Mouse (Mus musculus): Measurements from ENCODE around the gene Hoxa7. TPM values are rescaled to one million over a fixed set of nuclear protein-coding genes. Genes with fewer than 3 reads are reported as not detected.

Hoxa7 gene
- polyA plus RNA-seq, 1 experiment from 2014 or later = 0.28 TPM

GRCm38 (mm10) chr6:52196811-52197210, 24.8 kb downstream of the Hoxa7 start:
- Histone ChIP-seq H3K9me3 (ENCODE audit: control insufficient read depth, low read length) (no peaks in the 10 kb centered on the region), H3K27me3 (ENCODE audit: control insufficient read depth, insufficient read depth, low read length) (peaks cover 99% of the 10 kb centered on the region), H3K4me3 (ENCODE audit: control insufficient read depth in 1 of 2, insufficient read depth in 1 of 2, low read depth in 1 of 2, low read length in 2 of 2) (no peak overlapping the region), H3K36me3 (ENCODE audit: control insufficient read depth, insufficient read depth, low read length) (no peaks in the 10 kb centered on the region), H3K4me2 (ENCODE audit: low read length) (no peak overlapping the region), H3K27ac (replicated peaks in 1 of 2; ENCODE audit: control insufficient read depth in 1 of 2, insufficient read depth in 1 of 2, low read depth in 2 of 2, low read length in 2 of 2) (no peak overlapping the region), H3K4me1 (ENCODE audit: control insufficient read depth in 2 of 2, insufficient read depth in 2 of 2, low read length in 2 of 2) (peaks cover 5% of the 10 kb centered on the region in 2 experiments; a peak in 2 of 4 replicates), H3K9ac (ENCODE audit: low read length) (no peak overlapping the region)
- ATAC-seq (ENCODE audit: insufficient number of reproducible peaks, insufficient read depth, low FRiP score, low read depth) = no peak
- 6% methylated on average over 9 of the region's 9 CpGs for WGBS

DNA sequence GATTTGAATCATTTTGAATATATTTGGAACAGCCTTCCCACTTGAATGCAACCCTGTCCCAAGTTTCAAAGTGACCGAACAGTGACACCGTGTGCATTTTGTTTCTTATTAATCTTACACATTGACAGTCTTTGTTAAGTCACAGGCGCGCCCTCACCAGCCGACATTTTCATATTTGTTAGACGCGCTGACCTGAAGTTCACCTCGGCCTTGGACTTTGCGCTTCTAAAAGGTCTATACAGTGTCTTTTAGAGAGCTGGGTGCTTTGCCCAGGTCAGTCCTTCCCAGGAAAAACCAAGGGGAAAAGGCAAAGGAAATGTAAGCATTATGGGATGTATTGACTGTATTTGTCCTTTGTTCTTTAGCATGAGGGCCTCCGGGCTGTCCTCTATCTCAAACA, 27.0 kb downstream of the Hoxa7 start:
- Histone ChIP-seq H3K9me3 (ENCODE audit: control insufficient read depth, low read length) (no peaks in the 10 kb centered on the region), H3K27me3 (ENCODE audit: control insufficient read depth, insufficient read depth, low read length) (peaks cover 98% of the 10 kb centered on the region), H3K4me3 (ENCODE audit: control insufficient read depth in 1 of 2, insufficient read depth in 1 of 2, low read depth in 1 of 2, low read length in 2 of 2) (no peak overlapping the region), H3K27ac (replicated peaks in 1 of 2; ENCODE audit: control insufficient read depth in 1 of 2, insufficient read depth in 1 of 2, low read depth in 2 of 2, low read length in 2 of 2) (no peak overlapping the region), H3K4me1 (ENCODE audit: control insufficient read depth in 2 of 2, insufficient read depth in 2 of 2, low read length in 2 of 2) (peaks cover 5 to 7% of the 10 kb centered on the region in 2 experiments; a peak in 3 of 4 replicates), H3K9ac (ENCODE audit: low read length) (no peak overlapping the region), H3K4me2 (ENCODE audit: low read length) (no peak overlapping the region), H3K36me3 (ENCODE audit: control insufficient read depth, insufficient read depth, low read length) (no peaks in the 10 kb centered on the region)
- WGBS = 5% methylated on average over 10 of the region's 10 CpGs
- ATAC-seq (ENCODE audit: insufficient number of reproducible peaks, insufficient read depth, low FRiP score, low read depth) = no peak

- H3K4me1 ChIP-seq (ENCODE audit: control insufficient read depth in 2 of 2, insufficient read depth in 2 of 2, low read length in 2 of 2) = peaks cover 5 to 7% of the 10 kb centered on the region in 2 experiments; a peak in 3 of 4 replicates
- WGBS = 2% methylated on average over 43 of the region's 55 CpGs
- peak overlapping the region; percentile 75 for H3K4me2 ChIP-seq (ENCODE audit: low read length)
- no peaks in the 10 kb centered on the region for H3K36me3 ChIP-seq (ENCODE audit: control insufficient read depth, insufficient read depth, low read length)
- peak overlapping the region; percentile 31 for H3K9ac ChIP-seq (ENCODE audit: low read length)
- peak overlapping the region; percentile 48 to 60 for H3K4me3 ChIP-seq (ENCODE audit: control insufficient read depth in 1 of 2, insufficient read depth in 1 of 2, low read depth in 1 of 2, low read length in 2 of 2)
- H3K27ac ChIP-seq (replicated peaks in 1 of 2; ENCODE audit: control insufficient read depth in 1 of 2, insufficient read depth in 1 of 2, low read depth in 2 of 2, low read length in 2 of 2) = no peak overlapping the region
- H3K9me3 ChIP-seq (ENCODE audit: control insufficient read depth, low read length) = no peaks in the 10 kb centered on the region
- ATAC-seq (ENCODE audit: insufficient number of reproducible peaks, insufficient read depth, low FRiP score, low read depth) = no peak
- peaks cover 99% of the 10 kb centered on the region for H3K27me3 ChIP-seq (ENCODE audit: control insufficient read depth, insufficient read depth, low read length)
These were observed 29.6 kb downstream of the Hoxa7 start for GRCm38 (mm10) chr6:52191860-52192550.

DNA sequence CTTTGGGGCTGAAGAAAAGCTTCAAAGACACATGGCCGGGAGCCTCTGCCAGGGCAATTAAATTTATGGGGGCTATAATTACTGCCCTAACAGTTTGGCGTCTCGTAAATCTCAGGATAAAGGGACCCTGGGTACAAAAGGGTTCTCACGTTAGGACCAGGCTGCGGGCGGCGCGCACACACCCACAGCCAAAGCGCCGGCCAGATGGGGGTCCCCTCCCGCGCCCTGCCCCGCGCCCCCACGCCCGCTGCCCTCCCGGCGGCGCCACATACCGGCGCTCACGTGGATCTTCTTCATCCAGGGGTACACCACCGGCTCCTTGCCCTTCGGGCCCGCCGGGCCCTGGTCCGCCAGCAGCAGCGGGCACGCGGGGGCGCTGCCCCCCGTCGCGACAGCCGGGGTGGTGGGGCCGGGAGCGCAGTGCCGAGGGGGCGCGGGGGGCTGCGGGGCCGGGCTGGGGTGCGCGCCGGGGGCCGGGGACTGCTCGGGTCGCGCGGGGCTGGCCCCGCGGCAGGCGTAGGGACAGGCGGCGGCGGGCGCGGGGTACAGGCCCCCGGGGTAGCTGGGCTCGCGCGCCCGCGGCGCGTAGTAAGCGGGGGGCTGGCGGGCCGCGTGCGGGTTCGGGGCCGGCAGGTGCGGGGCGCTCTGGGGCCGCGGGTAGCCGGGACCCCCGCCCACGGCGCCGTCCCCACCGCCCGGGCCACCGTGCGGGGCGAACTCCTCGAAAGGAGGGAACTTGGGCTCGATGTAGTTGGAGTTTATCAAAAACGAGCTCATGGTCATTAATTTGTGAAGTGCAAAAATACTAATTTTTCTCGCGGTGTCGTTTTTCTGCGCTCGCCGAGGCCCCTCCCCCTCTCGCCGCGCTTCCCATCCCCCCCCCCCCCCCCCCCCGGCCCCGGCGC, 30.5 kb downstream of the Hoxa7 start, which contains the start of gene Hoxa4:
TSS of gene Hoxa4 (minus strand) at position 848 of the 905 bp plus-strand sequence.
- Histone ChIP-seq H3K4me3 (ENCODE audit: control insufficient read depth in 1 of 2, insufficient read depth in 1 of 2, low read depth in 1 of 2, low read length in 2 of 2) (peak within 1 kb of the TSS; percentile 48 to 60), H3K4me1 (ENCODE audit: control insufficient read depth in 2 of 2, insufficient read depth in 2 of 2, low read length in 2 of 2) (peaks cover 5 to 7% of the 10 kb centered on the region in 2 experiments; a peak in 3 of 4 replicates), H3K36me3 (ENCODE audit: control insufficient read depth, insufficient read depth, low read length) (no peaks in the 10 kb centered on the region), H3K27me3 (ENCODE audit: control insufficient read depth, insufficient read depth, low read length) (peaks cover 99% of the 10 kb centered on the region), H3K4me2 (ENCODE audit: low read length) (peak within 1 kb of the TSS; percentile 75), H3K9me3 (ENCODE audit: control insufficient read depth, low read length) (no peaks in the 10 kb centered on the region), H3K27ac (replicated peaks in 1 of 2; ENCODE audit: control insufficient read depth in 1 of 2, insufficient read depth in 1 of 2, low read depth in 2 of 2, low read length in 2 of 2) (no peak within 1 kb of the TSS), H3K9ac (ENCODE audit: low read length) (peak within 1 kb of the TSS; percentile 31)
- WGBS = 3% methylated on average over 72 of the region's 102 CpGs
- ATAC-seq (ENCODE audit: insufficient number of reproducible peaks, insufficient read depth, low FRiP score, low read depth) = no peak

GRCm38 (mm10) chr6:52190410-52190809, 31.2 kb downstream of the Hoxa7 start:
- 2% methylated on average over 23 of the region's 23 CpGs for WGBS
- Histone ChIP-seq H3K4me1 (ENCODE audit: control insufficient read depth in 2 of 2, insufficient read depth in 2 of 2, low read length in 2 of 2) (peaks cover 5 to 7% of the 10 kb centered on the region in 2 experiments; a peak in 3 of 4 replicates), H3K9ac (ENCODE audit: low read length) (0 out of 2 replicates have a peak overlapping the region, but pooled peaks have one; percentile 22), H3K27ac (replicated peaks in 1 of 2; ENCODE audit: control insufficient read depth in 1 of 2, insufficient read depth in 1 of 2, low read depth in 2 of 2, low read length in 2 of 2) (no peak overlapping the region), H3K27me3 (ENCODE audit: control insufficient read depth, insufficient read depth, low read length) (peaks cover 99% of the 10 kb centered on the region), H3K36me3 (ENCODE audit: control insufficient read depth, insufficient read depth, low read length) (no peaks in the 10 kb centered on the region), H3K4me2 (ENCODE audit: low read length) (peak overlapping the region; percentile 75; the same call in 1 of the 2 replicates), H3K9me3 (ENCODE audit: control insufficient read depth, low read length) (no peaks in the 10 kb centered on the region), H3K4me3 (ENCODE audit: control insufficient read depth in 1 of 2, insufficient read depth in 1 of 2, low read depth in 1 of 2, low read length in 2 of 2) (peak overlapping the region in 1 of 2 experiments; percentile 48; a peak in 1 of 4 replicates)
- ATAC-seq (ENCODE audit: insufficient number of reproducible peaks, insufficient read depth, low FRiP score, low read depth) = no peak

- Histone ChIP-seq H3K9me3 (ENCODE audit: control insufficient read depth, low read length) (no peaks in the 10 kb centered on the region), H3K27me3 (ENCODE audit: control insufficient read depth, insufficient read depth, low read length) (peaks cover 99% of the 10 kb centered on the region), H3K36me3 (ENCODE audit: control insufficient read depth, insufficient read depth, low read length) (no peaks in the 10 kb centered on the region), H3K27ac (replicated peaks in 1 of 2; ENCODE audit: control insufficient read depth in 1 of 2, insufficient read depth in 1 of 2, low read depth in 2 of 2, low read length in 2 of 2) (no peak overlapping the region), H3K4me3 (ENCODE audit: control insufficient read depth in 1 of 2, insufficient read depth in 1 of 2, low read depth in 1 of 2, low read length in 2 of 2) (no peak overlapping the region), H3K4me2 (ENCODE audit: low read length) (no peak overlapping the region), H3K9ac (ENCODE audit: low read length) (no peak overlapping the region), H3K4me1 (ENCODE audit: control insufficient read depth in 2 of 2, insufficient read depth in 2 of 2, low read length in 2 of 2) (peaks cover 5 to 7% of the 10 kb centered on the region in 2 experiments; a peak in 3 of 4 replicates)
- ATAC-seq (ENCODE audit: insufficient number of reproducible peaks, insufficient read depth, low FRiP score, low read depth) = no peak
- WGBS = 6% methylated on average over 8 of the region's 8 CpGs
These were observed 31.7 kb downstream of the Hoxa7 start for GRCm38 (mm10) chr6:52189909-52190308.

GRCm38 (mm10) chr6:52189172-52189591, 32.5 kb downstream of the Hoxa7 start:
- H3K9ac ChIP-seq (ENCODE audit: low read length) = no peak overlapping the region
- peaks cover 99% of the 10 kb centered on the region for H3K27me3 ChIP-seq (ENCODE audit: control insufficient read depth, insufficient read depth, low read length)
- H3K4me1 ChIP-seq (ENCODE audit: control insufficient read depth in 2 of 2, insufficient read depth in 2 of 2, low read length in 2 of 2) = peaks cover 5 to 7% of the 10 kb centered on the region in 2 experiments; a peak in 3 of 4 replicates
- H3K9me3 ChIP-seq (ENCODE audit: control insufficient read depth, low read length) = no peaks in the 10 kb centered on the region
- WGBS = 14% methylated on average over 5 of the region's 5 CpGs
- H3K36me3 ChIP-seq (ENCODE audit: control insufficient read depth, insufficient read depth, low read length) = no peaks in the 10 kb centered on the region
- H3K27ac ChIP-seq (replicated peaks in 1 of 2; ENCODE audit: control insufficient read depth in 1 of 2, insufficient read depth in 1 of 2, low read depth in 2 of 2, low read length in 2 of 2) = no peak overlapping the region
- no peak overlapping the region for H3K4me2 ChIP-seq (ENCODE audit: low read length)
- H3K4me3 ChIP-seq (ENCODE audit: control insufficient read depth in 1 of 2, insufficient read depth in 1 of 2, low read depth in 1 of 2, low read length in 2 of 2) = no peak overlapping the region
- ATAC-seq (ENCODE audit: insufficient number of reproducible peaks, insufficient read depth, low FRiP score, low read depth) = no peak

Measured in heart, embryonic 14.5 days (tissue).